8 mouse cellular contexts compared by ENCODE assay signal in the genomic region with DNA sequence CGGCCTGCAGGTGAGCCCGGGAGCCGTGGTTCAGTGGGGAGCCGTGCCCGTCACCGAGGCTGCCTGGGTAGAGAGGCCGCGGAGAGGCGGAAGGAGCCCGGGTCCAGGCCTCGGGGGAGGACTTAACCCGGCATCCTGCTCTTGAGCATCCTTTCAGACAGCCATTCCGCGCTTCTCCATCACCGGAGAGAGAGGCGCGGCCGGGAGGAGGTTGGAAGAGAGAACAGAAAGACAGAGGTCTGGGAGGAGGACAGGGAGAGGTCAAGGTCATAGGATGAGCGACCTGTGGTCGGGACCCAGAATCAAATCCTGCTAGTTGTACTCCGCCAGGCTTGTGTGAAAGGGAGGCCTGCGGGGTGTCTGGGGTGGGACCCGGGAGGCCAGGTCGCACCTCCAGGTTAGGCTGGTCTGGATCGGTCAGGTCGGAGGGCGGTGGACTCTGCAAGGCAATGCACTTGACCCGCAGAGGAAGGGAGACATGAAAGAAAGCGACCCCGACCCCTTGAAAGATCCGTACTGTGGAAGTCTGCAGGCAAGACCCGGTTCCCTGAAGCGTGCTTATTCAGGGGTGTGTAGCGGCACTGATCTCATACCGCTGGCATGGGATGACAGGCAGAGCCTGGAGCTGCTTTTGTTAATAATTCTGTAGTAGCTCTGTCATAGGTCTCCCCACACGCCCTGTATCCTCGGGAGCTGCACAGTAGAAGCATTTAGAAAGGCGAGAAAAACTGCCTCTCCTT. TPM values are rescaled to one million over a fixed set of nuclear protein-coding genes. Genes with fewer than 3 reads are reported as not detected.
DNase-seq lines count a peak whose midpoint lies in the region; ATAC-seq and TF ChIP-seq lines count a peak whose summit lies in the region.

No protein-coding gene starts in this region.

- TF ChIP-seq EP300 in CH12.LX (IDR thresholded peaks at IDR 0.05; ENCODE audit: low read length): no peak

- intact Hi-C loops in left cerebral cortex, postnatal 36 days (cut with DNase I): no loop called here

- H3K27ac ChIP-seq in heart, embryonic 10.5 days: peak overlapping the region; percentile 99
- H3K27ac ChIP-seq in CH12.LX (ENCODE audit: insufficient read depth, low read depth): 0 out of 2 replicates have a peak overlapping the region, but pooled peaks have one; percentile 24
- H3K27ac ChIP-seq in forebrain, embryonic 10.5 days: peak overlapping the region; percentile 95
- peak overlapping the region; percentile 77 for H3K27ac ChIP-seq in limb, embryonic 14.5 days (replicated peaks; ENCODE audit: low read depth, low read length)
- H3K27ac ChIP-seq in small intestine, adult 2 months (ENCODE audit: insufficient read depth, low read depth, low read length): peak overlapping the region; percentile 89

- peak overlapping the region; percentile 99 for H3K4me3 ChIP-seq in heart, embryonic 10.5 days
- peak overlapping the region; percentile 90 to 95 (median 92) for H3K4me3 ChIP-seq in CH12.LX (replicated peaks in 1 of 3; ENCODE audit: low read depth in 2 of 3, low read length in 2 of 3, poor library complexity in 1 of 3)
- peak overlapping the region; percentile 98 for H3K4me3 ChIP-seq in forebrain, embryonic 10.5 days
- peak overlapping the region; percentile 91 for H3K4me3 ChIP-seq in limb, embryonic 14.5 days (replicated peaks; ENCODE audit: low read length)
- H3K4me3 ChIP-seq in small intestine, adult 2 months (ENCODE audit: low read depth, low read length): peak overlapping the region; percentile 85

- dilution Hi-C loops in CH12.LX (cut with MboI; ENCODE audit: extremely low pct_ligation_motif_present, extremely low pct_unique_long_range_greater_than_20kb, low sequenced_read_pairs): no loop called here

- H3K4me2 ChIP-seq in CH12.LX (ENCODE audit: insufficient read depth, low read depth, poor library complexity, severe bottlenecking): peak overlapping the region; percentile 73
- peak overlapping the region; percentile 91 for H3K4me2 ChIP-seq in limb, embryonic 14.5 days (replicated peaks; ENCODE audit: low read depth, low read length, severe bottlenecking)

- H3K27me3 ChIP-seq in heart, embryonic 10.5 days (ENCODE audit: insufficient read depth, poor library complexity, severe bottlenecking): peaks cover 5% of the 10 kb centered on the region
- peaks cover 25% of the 10 kb centered on the region for H3K27me3 ChIP-seq in CH12.LX (replicated peaks)
- peaks cover 7% of the 10 kb centered on the region; the same call in 1 of the 2 replicates for H3K27me3 ChIP-seq in forebrain, embryonic 10.5 days (ENCODE audit: poor library complexity, severe bottlenecking)
- H3K27me3 ChIP-seq in limb, embryonic 14.5 days (ENCODE audit: control insufficient read depth, insufficient read depth, low read length): no peaks in the 10 kb centered on the region
- no peaks in the 10 kb centered on the region; the same call in 1 of the 2 replicates for H3K27me3 ChIP-seq in small intestine, adult 2 months (ENCODE audit: control insufficient read depth, insufficient read depth, low read length)

- DNase-seq in heart, embryonic 10.5 days (ENCODE audit: low spot score): no peak
- DNase-seq in heart, adult 18-20 months: no peak
- peak; percentile 19 for DNase-seq in CH12.LX (ENCODE audit: extremely low read depth)
- DNase-seq in forebrain, embryonic 10.5 days (ENCODE audit: extremely low spot score, low spot score): peak; percentile 34
- no peak for DNase-seq in limb, embryonic 14.5 days (ENCODE audit: low spot score)
- no peak for DNase-seq in left cerebral cortex, postnatal 36 days (ENCODE audit: low spot score in 2 of 2)
- no peak for DNase-seq in adrenal gland, postnatal 4 days (ENCODE audit: low spot score in 2 of 2)

- ATAC-seq in limb, embryonic 14.5 days (ENCODE audit: low FRiP score, low read depth): peak; percentile 14; the same call in 1 of the 2 replicates

- no peak for TF ChIP-seq RAD21 in CH12.LX (IDR thresholded peaks at IDR 0.05; ENCODE audit: low read depth, low read length)

- H3K36me3 ChIP-seq in heart, embryonic 10.5 days: peaks cover 10% of the 10 kb centered on the region
- H3K36me3 ChIP-seq in CH12.LX (replicated peaks in 1 of 2; ENCODE audit: control insufficient read depth in 1 of 2, insufficient read depth in 1 of 2, low read length in 1 of 2): peaks cover 0 to 25% of the 10 kb centered on the region in 2 experiments
- peaks cover 10% of the 10 kb centered on the region for H3K36me3 ChIP-seq in forebrain, embryonic 10.5 days (replicated peaks)
- peaks cover 5% of the 10 kb centered on the region for H3K36me3 ChIP-seq in limb, embryonic 14.5 days (ENCODE audit: control insufficient read depth, insufficient read depth, low read length)
- peaks cover 7% of the 10 kb centered on the region for H3K36me3 ChIP-seq in small intestine, adult 2 months (ENCODE audit: control insufficient read depth, insufficient read depth, low read length)

- in situ Hi-C loops in CH12.LX (cut with MboI; ENCODE audit: low pct_ligation_motif_present, low pct_unique_long_range_greater_than_20kb, low sequenced_read_pairs): no loop called here

- H3K9me3 ChIP-seq in heart, embryonic 10.5 days: no peaks in the 10 kb centered on the region
- no peaks in the 10 kb centered on the region for H3K9me3 ChIP-seq in CH12.LX (replicated peaks; ENCODE audit: low read length)
- no peaks in the 10 kb centered on the region for H3K9me3 ChIP-seq in forebrain, embryonic 10.5 days
- no peaks in the 10 kb centered on the region for H3K9me3 ChIP-seq in limb, embryonic 14.5 days (ENCODE audit: control insufficient read depth, low read length)

- TF ChIP-seq POLR2A in CH12.LX (IDR thresholded peaks at IDR 0.05; ENCODE audit: low read depth, low read length): no peak
- no peak for TF ChIP-seq POLR2A in limb, embryonic 14.5 days (IDR thresholded peaks at IDR 0.05; ENCODE audit: borderline replicate concordance, extremely low read depth, insufficient read depth, insufficient read length)
- TF ChIP-seq POLR2A in small intestine, adult 2 months (IDR thresholded peaks at IDR 0.05; ENCODE audit: low read depth, low read length): no peak; the same call in none of the 2 replicates

- 2% methylated on average over 38 of the region's 38 CpGs for WGBS in heart, embryonic 10.5 days
- 2% methylated on average over 38 of the region's 38 CpGs for WGBS in forebrain, embryonic 10.5 days
- WGBS in limb, embryonic 14.5 days: 1% methylated on average over 37 of the region's 38 CpGs
- under 1% methylated on average over 38 of the region's 38 CpGs for WGBS in small intestine, adult 2 months

- peaks cover 16% of the 10 kb centered on the region for H3K79me2 ChIP-seq in CH12.LX (replicated peaks; ENCODE audit: control insufficient read depth, extremely low read depth, insufficient read depth, poor library complexity, severe bottlenecking)

- peaks cover 62% of the 10 kb centered on the region for H3K4me1 ChIP-seq in heart, embryonic 10.5 days
- peaks cover 14 to 44% of the 10 kb centered on the region in 2 experiments for H3K4me1 ChIP-seq in CH12.LX (ENCODE audit: control insufficient read depth in 1 of 2, insufficient read depth in 2 of 2)
- peaks cover 61% of the 10 kb centered on the region for H3K4me1 ChIP-seq in forebrain, embryonic 10.5 days
- H3K4me1 ChIP-seq in limb, embryonic 14.5 days (ENCODE audit: control insufficient read depth, insufficient read depth, low read length): peaks cover 15% of the 10 kb centered on the region
- peaks cover 18% of the 10 kb centered on the region for H3K4me1 ChIP-seq in small intestine, adult 2 months (ENCODE audit: control insufficient read depth, insufficient read depth, insufficient read length, low read length)

- H3K9ac ChIP-seq in CH12.LX (ENCODE audit: insufficient read depth, low read depth): peak overlapping the region; percentile 94
- H3K9ac ChIP-seq in limb, embryonic 14.5 days (ENCODE audit: low read depth, low read length, severe bottlenecking): peak overlapping the region; percentile 91

- no peak for TF ChIP-seq CTCF in CH12.LX (conservative IDR thresholded peaks at IDR 0.05 in 1 of 2, IDR thresholded peaks at IDR 0.05 in 1 of 2; ENCODE audit: low read depth in 2 of 2, low read length in 2 of 2)
- TF ChIP-seq CTCF in small intestine, adult 2 months (IDR thresholded peaks at IDR 0.05; ENCODE audit: extremely low read depth, insufficient read length, insufficient replicate concordance, low read depth, low read length): no peak

RNA-seq across cellular contexts. Expression of a gene that starts 0.6 kb away (rescaled TPM):
- 605 and 778 TPM in 2 replicates for polyA plus RNA-seq in heart, embryonic 10.5 days (2016; fragmentation: Nextera tagmentation; extraction: Ambion mirVana)
- 1,000 to 10,000 TPM; 1,306 to 1,387 TPM for total RNA-seq in heart, adult 18-20 months (2021)
- total RNA-seq in CH12.LX (2012; rRNA removed) (184 and 188 TPM in 2 replicates), CH12.LX (2014; rRNA removed) (178 and 190 TPM in 2 replicates)
- 156 and 162 TPM in 2 replicates for polyA plus RNA-seq in CH12.LX (2012; ENCODE audit: insufficient read length, low read depth)
- 411 and 415 TPM in 2 replicates for polyA plus RNA-seq in forebrain, embryonic 10.5 days (2016; fragmentation: Nextera tagmentation; extraction: Ambion mirVana)
- polyA plus RNA-seq in limb, embryonic 14.5 days (2012; rRNA removed): 156 and 175 TPM in 2 replicates
- polyA plus RNA-seq in limb, embryonic 14.5 days (2014; fragmentation: Nextera tagmentation; extraction: Ambion mirVana): 380 and 381 TPM in 2 replicates
- polyA plus RNA-seq in small intestine, adult 2 months (2012; rRNA removed): 304 and 515 TPM in 2 replicates
- 100 to 1,000 TPM; 171 to 200 TPM for total RNA-seq in left cerebral cortex, postnatal 36 days (2021)
- 100 to 1,000 TPM; 271 to 305 TPM for total RNA-seq in adrenal gland, postnatal 4 days (2021)

RNA-seq across cellular contexts. Expression of a gene that starts 25.0 kb away (rescaled TPM):
- polyA plus RNA-seq in heart, embryonic 10.5 days (2016; fragmentation: Nextera tagmentation; extraction: Ambion mirVana): 34.9 and 37.8 TPM in 2 replicates
- 10 to 100 TPM; 14.3 to 17.3 TPM for total RNA-seq in heart, adult 18-20 months (2021)
- total RNA-seq in CH12.LX (2012; rRNA removed): 47.6 and 48.5 TPM in 2 replicates
- total RNA-seq in CH12.LX (2014; rRNA removed): 22.2 and 24.8 TPM in 2 replicates
- 44.2 and 54.7 TPM in 2 replicates for polyA plus RNA-seq in CH12.LX (2012; ENCODE audit: insufficient read length, low read depth)
- 39.9 and 40.6 TPM in 2 replicates for polyA plus RNA-seq in forebrain, embryonic 10.5 days (2016; fragmentation: Nextera tagmentation; extraction: Ambion mirVana)
- 74.6 and 112 TPM in 2 replicates for polyA plus RNA-seq in limb, embryonic 14.5 days (2012; rRNA removed)
- polyA plus RNA-seq in limb, embryonic 14.5 days (2014; fragmentation: Nextera tagmentation; extraction: Ambion mirVana): 43.7 and 45.0 TPM in 2 replicates
- polyA plus RNA-seq in small intestine, adult 2 months (2012; rRNA removed): 63.0 and 76.6 TPM in 2 replicates
- 100 to 1,000 TPM; 162 to 171 TPM for total RNA-seq in left cerebral cortex, postnatal 36 days (2021)
- 10 to 100 TPM; 58.8 to 63.5 TPM for total RNA-seq in adrenal gland, postnatal 4 days (2021)

RNA-seq across cellular contexts. Expression of a gene that starts 48.6 kb away (rescaled TPM):
- 159 and 233 TPM in 2 replicates for polyA plus RNA-seq in heart, embryonic 10.5 days (2016; fragmentation: Nextera tagmentation; extraction: Ambion mirVana)
- 1 to 10 TPM; 1.6 to 2.5 TPM for total RNA-seq in heart, adult 18-20 months (2021)
- total RNA-seq in CH12.LX (2012; rRNA removed) (not detected in 2 replicates), CH12.LX (2014; rRNA removed) (not detected in 2 replicates)
- not detected in 2 replicates for polyA plus RNA-seq in CH12.LX (2012; ENCODE audit: insufficient read length, low read depth)
- 265 TPM in 2 replicates for polyA plus RNA-seq in forebrain, embryonic 10.5 days (2016; fragmentation: Nextera tagmentation; extraction: Ambion mirVana)
- 708 and 919 TPM in 2 replicates for polyA plus RNA-seq in limb, embryonic 14.5 days (2012; rRNA removed)
- polyA plus RNA-seq in limb, embryonic 14.5 days (2014; fragmentation: Nextera tagmentation; extraction: Ambion mirVana): 1,017 and 1,089 TPM in 2 replicates
- polyA plus RNA-seq in small intestine, adult 2 months (2012; rRNA removed): 8.8 and 13.7 TPM in 2 replicates
- total RNA-seq in left cerebral cortex, postnatal 36 days (2021): 1 to 10 TPM; 3.9 to 5.9 TPM
- 100 to 1,000 TPM in 1 of 2 experiments, 10 to 100 TPM in 1; 98.0 to 106 TPM for total RNA-seq in adrenal gland, postnatal 4 days (2021)

RNA-seq across cellular contexts. Expression of a gene that starts 55.5 kb away (rescaled TPM):
- polyA plus RNA-seq in heart, embryonic 10.5 days (2016; fragmentation: Nextera tagmentation; extraction: Ambion mirVana): 2.9 and 6.3 TPM in 2 replicates
- total RNA-seq in heart, adult 18-20 months (2021): 1 to 10 TPM in 1 of 2 experiments, under 1 TPM in 1; 0.97 to 1.4 TPM
- total RNA-seq in CH12.LX (2012; rRNA removed) (0.04 TPM in 1 of 2 replicates, not detected in the other), CH12.LX (2014; rRNA removed) (0.04 TPM in 1 of 2 replicates, not detected in the other)
- not detected in 2 replicates for polyA plus RNA-seq in CH12.LX (2012; ENCODE audit: insufficient read length, low read depth)
- 0.30 and 0.66 TPM in 2 replicates for polyA plus RNA-seq in forebrain, embryonic 10.5 days (2016; fragmentation: Nextera tagmentation; extraction: Ambion mirVana)
- polyA plus RNA-seq in limb, embryonic 14.5 days (2012; rRNA removed): 1.3 and 1.9 TPM in 2 replicates
- 1.3 and 1.9 TPM in 2 replicates for polyA plus RNA-seq in limb, embryonic 14.5 days (2014; fragmentation: Nextera tagmentation; extraction: Ambion mirVana)
- 2.3 and 5.3 TPM in 2 replicates for polyA plus RNA-seq in small intestine, adult 2 months (2012; rRNA removed)
- 10 to 100 TPM; 11.9 to 14.0 TPM for total RNA-seq in left cerebral cortex, postnatal 36 days (2021)
- 1 to 10 TPM; 6.7 to 9.5 TPM for total RNA-seq in adrenal gland, postnatal 4 days (2021)

Comparison
In these comparisons a context has a peak if more than half of its experiments do, and no peak if none do; other contexts are left out.
1. DNase-seq: peak in CH12.LX (single experiment) and forebrain, embryonic 10.5 days (single experiment); none in heart, embryonic 10.5 days (single experiment), heart, adult 18-20 months (0 of 2), limb, embryonic 14.5 days (single experiment), left cerebral cortex, postnatal 36 days (0 of 2) and adrenal gland, postnatal 4 days (0 of 2).
2. H3K27ac ChIP-seq: peak in every context shown above with its lines; median percentile 99 in heart, embryonic 10.5 days; 95 in forebrain, embryonic 10.5 days; 89 in small intestine, adult 2 months; 77 in limb, embryonic 14.5 days; 24 in CH12.LX.
3. RNA of a gene that starts 48.6 kb away (polyA plus RNA-seq): 708 to 1,089 TPM in limb, embryonic 14.5 days, 265 TPM in forebrain, embryonic 10.5 days and 159 to 233 TPM in heart, embryonic 10.5 days; 8.8 to 13.7 TPM in small intestine, adult 2 months and not detected in CH12.LX; every median in the first group is over 10 times any median in the second.
4. Peak in every context shown above with its lines, with median percentiles within 50 percentile points of each other: H3K4me3 ChIP-seq.